Mouse (Mus musculus): ENCODE data around the gene Amt.
"Not testable (repeated sequence)": the region's sequence is repeated elsewhere in the genome, so short reads cannot be mapped to it uniquely, and the experiment has no call there.

GRCm38 (mm10) chr9:108322054-108322453, 25.4 kb downstream of the Amt start:
- TF ChIP-seq CTCF (IDR thresholded peaks at IDR 0.05; ENCODE audit: borderline replicate concordance, insufficient read depth, low read length); POLR2A (IDR thresholded peaks at IDR 0.05; ENCODE audit: low read depth, low read length): not testable (repeated sequence)

Measured in embryonic fibroblast, embryonic 13.5 days (primary cell).